Mouse (Mus musculus): Measurements from ENCODE around the gene Eln. TPM values are rescaled to one million over a fixed set of nuclear protein-coding genes. Genes with fewer than 3 reads are reported as not detected.
A peak's percentile ranks its signal among the peaks of the same experiment; 100 is the strongest.

The Eln gene
- 100 to 1,000 TPM; 199 to 219 TPM for total RNA-seq (2021)
- long read RNA-seq, experiment 1, transcript Eln-201 (37 exons, 3,853 nt) = major isoform, 104 of 181 reads
- long read RNA-seq, experiment 1, partial matches to known transcripts = 42 of 181 reads
- long read RNA-seq, experiment 1, other reads (novel, unspliced or antisense) = 33 of 181 reads
- long read RNA-seq, experiment 2, transcript Eln-201 (37 exons, 3,853 nt) = major isoform, 58 of 130 reads
- long read RNA-seq, experiment 2, partial matches to known transcripts = 50 of 130 reads
- long read RNA-seq, experiment 2, other reads (novel, unspliced or antisense) = 22 of 130 reads

DNA sequence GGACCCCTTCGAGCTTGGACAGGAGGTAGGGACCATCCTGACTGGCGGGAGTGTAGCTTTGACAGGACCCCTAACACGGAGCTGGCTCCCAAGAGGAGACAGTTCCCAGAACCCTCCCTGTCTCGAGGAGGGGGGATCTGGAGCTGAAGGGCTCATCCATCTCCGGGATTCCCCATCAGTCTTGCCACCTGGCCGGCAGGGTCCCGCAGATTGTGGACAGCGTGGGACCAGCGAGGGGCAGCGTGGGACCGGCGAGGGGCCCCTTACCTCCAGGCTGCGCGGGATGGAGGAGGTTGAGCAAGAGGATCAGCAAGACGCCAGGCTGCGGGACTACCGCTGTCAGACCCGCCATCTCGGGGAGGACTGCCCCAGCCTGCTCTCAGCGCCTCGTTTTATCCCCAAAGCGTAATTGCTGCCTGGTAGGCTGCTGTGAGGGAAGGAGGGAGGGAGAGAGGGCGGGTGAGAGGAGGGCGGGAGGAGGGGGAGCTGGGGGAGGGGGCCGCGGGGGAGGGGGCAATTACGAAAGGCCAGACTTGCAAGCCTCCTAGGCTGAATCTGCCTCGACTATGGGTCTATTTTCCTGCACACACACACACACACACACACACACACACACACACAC lies at the start of gene Eln:
Gene Eln, minus strand, starts transcription at position 434 of the 622 bp plus-strand sequence.
- DNase-seq = peak; percentile 52

DNA sequence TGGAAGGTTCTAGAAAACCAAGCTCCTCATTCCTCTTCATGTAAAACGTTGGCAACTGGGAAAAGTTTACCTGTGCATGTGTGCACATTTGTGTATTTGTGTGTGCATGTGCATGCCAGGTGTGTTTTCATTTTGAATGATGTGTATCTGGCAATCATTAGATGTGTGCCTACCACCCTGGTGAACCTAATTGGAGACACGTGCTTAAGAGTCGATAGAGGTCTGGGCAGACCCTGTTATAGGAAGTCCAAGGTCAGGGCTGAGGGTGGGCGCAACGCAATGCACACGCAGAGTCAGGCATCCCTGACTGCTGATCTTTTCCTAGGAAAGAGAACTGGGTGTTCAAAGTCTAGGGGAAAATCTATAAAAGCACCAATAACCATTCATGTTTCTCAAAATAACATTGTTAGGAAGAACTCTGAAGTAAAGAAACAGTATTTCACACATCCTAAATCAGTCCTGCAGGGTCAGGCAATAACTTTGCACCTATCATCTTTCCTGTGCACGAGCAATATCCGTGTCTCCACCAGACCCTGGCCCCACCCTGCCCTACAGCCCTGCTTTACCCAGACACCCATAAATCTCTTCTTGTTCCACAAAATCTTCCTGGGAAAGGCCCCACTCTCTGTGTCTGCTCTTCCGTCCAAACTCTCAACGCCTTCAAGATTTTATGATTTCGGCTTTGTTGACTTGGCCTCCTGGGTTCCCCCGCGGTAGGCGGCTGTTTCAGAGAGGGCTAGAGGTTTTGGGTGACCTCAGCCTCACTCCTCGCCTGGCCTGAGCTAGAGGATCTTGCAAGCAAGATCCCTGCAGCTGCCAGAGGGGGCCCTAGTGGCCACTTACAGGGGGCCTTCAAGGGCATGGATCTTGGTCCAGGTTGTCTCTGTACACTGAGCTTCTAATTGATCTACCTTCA lies 43.2 kb upstream of the Eln start:
- peak; percentile 22 for DNase-seq

DNA sequence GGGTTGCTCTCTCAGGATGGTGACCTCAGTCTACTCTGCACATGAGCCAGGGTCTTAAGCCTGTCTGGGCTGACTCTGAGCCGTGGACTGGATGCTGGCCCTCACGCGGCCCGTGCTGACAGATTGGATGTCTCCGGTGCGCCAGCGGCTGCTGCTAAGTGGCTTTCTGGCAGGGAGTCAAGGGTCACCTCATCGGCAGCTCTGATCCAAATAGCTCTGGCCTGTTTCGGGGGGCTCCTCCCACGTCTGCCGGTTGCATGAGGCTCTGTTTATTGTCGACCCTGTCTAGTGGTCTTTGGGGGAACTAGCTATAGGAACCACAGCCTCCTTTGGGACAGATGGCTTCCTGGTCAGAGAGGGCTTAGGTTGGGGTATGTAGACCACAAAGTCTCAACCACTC lies 41.1 kb upstream of the Eln start:
- peak; percentile 61 for DNase-seq

DNA sequence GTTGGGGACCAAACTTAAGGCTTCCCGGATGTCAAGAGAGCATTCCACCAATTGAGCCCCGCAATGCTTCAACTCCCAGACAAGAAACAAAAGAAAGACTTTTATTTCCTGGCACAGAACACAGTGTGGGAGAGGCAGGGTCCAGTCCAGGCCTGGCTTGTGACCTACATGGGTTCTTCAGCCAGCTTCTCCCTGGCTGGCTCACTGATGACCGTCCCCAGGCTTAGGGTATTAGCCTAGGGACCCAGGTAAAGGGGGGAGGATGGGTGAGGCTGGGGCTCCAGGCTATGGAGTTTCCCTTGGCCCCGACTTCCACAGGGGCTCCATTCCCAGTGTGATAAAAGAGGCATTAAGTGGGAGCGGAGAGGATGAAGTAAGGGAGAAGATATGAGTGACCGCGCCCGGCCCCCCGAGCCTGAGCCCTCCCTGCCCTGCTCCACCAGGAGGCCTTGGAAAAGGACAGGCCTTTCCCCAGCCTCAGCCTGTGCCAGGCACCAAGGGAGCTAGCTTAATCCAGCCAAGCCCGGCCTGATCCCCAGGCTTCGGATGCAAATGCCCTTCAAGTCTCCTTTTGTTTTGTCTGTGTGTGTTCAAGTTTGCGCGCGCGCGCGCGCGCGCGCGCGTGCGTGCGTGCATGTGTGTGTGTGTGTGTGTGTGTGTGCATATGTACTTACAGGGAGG lies 38.7 kb upstream of the Eln start:
- peak; percentile 25 for DNase-seq

DNA sequence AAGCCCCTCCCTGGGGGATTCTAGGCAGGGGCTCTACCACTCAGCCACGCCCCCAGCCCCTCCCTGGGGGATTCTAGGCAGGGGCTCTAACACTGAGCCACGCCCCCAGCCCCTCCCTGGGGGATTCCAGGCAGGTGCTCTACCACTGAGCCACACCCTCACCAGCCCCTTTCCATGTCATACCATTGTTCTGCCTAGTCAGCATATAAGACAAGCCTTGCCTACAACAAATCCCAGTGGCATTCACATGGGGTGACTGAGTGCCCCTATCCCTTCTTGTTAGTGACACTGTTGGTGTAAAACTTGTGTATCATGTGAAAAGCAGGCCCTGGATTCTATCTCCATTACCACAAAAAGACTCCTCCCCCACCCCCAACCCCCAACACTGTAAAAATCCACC lies 36.7 kb upstream of the Eln start:
- DNase-seq = no peak

DNA sequence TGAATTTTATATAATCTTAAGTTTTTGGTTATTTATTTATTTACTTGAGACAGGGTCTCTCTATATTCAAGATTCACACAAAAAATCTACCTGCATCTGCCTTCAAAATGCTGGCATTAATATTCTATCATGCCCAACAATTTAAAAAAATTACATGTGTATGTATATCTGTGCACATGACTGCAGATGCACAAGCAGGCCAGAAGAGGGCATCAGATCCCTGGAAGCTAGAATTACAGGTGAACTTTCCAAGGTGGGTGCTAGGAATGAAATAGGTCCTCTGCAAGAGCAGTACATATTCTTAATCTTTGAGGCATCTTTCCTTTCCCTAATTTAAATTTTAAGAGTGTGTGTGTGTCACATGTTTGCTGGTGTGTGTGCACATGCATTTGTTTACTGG lies 33.8 kb upstream of the Eln start:
- DNase-seq = no peak

DNA sequence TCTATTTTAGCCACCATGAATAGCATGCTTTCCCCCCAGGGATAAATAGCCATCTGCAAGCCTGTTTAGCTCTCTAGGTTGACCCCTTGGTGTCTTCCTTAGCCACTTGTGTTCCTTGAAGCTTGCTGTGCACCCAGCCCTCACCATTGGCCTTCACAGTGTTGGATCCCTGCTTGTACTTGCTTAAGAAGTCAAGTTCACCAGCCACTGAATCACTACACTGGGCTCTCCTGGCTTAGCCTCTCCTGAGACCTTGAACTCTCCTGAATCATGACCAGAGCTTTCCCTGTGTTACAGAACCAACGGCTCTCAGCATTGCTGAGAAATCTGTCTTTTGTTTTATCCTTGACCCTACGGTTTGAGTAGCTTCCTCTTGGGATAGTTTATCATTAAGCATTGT lies 33.0 kb upstream of the Eln start:
- no peak for DNase-seq

DNA sequence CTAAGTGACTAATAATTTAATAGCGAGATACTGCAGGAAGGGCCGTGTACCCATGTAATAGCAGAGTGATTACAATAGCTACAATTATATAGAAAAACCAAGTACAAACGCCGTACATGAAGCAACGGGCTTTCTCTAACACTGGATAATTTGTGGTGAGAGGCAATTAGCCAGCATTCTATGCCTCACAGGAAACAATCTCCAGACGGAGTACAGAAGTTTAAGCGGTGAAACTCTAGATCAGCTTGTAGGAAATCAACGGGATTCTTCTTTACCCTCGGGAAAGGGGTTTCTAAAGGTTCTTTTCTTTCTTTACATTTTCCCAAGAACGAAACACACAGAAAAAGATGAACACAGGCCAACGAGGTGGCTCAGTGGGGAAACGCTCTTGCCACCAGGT lies 29.4 kb upstream of the Eln start:
- DNase-seq = no peak

DNA sequence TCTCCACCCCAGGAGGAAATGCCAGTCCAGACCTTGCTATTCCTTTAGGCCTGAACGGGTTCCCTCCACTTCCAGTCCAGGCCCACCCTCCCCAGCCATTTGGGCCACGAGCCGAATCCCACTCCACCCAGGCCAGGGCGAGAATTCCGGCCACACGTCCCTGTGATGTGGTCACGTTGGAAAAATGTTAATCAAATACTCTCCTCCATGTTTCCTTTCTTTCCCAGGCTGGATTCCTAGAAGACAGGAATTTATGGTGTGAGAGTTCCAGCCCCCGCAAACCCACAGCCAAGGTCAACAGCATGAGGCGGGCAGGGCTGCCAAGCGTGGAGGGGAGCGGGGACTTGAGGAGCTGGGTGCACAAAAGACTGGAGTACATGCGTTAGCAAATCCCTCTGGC lies 25.4 kb upstream of the Eln start:
- DNase-seq = no peak

DNA sequence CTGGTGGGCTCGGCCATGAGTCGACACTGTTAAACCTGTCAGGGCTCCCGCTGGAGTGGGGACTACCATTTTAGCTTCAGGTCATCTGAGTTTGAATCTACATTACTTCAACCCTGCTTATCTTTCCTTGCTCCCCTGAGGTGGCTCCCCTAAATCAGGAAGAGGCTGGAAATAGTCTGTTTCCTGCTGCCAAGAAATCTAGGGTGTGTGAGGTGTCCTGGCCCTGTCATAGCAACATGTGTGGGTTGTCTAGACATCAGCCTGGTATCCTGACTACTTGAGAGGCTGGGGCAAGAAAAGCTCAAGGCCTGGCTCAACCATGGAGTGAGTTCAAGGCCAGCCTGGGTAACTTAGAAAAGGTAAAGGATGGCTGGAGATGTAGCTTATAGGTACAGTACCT lies 24.6 kb upstream of the Eln start:
- no peak for DNase-seq

DNA sequence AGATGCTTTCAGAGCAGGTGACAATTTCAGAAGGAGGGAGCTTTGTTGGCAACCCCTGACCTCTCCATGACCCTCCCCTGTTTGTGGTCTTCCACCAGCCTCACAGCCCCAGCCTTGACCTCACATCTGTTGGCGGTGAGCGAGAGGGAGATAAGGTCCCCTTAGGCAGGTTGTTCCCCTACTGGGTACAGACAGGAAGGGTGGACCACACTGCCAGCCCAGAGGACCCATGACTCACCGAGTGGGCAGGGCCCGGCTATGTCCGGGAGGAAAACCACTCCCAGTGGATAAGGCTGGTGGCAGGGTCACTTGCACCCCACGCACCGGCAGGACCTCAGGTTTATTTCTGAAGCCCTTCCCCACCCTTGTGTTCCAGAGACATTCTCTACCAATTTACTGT lies 22.1 kb upstream of the Eln start:
- DNase-seq = no peak

DNA sequence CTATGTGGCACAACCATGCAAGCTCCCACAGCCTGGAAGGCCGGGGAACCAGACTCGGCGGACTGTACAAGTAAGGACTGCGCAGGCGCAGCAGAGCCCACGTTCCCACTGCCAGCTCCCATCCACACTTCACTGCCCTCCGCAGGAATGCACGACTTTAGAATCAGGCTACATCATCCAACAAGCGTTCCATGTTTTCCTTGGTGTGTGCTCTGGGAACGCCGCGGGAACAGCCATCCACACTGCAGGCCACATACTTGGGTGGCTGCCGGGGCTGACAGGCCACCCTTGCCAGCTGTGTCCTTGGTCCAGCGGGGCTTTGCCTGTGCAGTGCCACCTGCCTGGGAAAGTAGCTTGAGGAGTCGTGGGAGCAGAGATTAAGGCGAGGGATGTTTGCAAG lies 18.3 kb upstream of the Eln start:
- peak; percentile 51 for DNase-seq

DNA sequence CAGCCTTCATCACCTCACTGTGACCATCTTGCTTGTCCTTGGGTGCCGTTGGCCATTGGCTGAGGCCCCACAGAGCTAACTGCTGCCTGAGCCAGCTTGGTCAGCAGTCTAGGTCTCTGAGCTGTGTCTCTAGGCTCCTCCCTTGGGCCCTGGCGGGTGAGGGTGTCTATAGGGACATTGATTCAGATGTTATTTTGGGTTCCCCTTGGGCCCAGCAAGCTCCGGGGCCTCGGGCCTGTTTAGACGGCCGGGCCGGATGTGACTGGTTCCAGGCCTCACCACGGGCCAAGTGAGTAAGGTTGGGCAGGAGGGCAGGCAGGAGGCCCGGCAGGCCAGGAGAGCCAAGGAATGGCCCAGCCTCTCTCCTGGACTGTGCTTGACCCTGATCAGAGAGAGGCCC lies 16.2 kb upstream of the Eln start:
- peak; percentile 44 for DNase-seq

DNA sequence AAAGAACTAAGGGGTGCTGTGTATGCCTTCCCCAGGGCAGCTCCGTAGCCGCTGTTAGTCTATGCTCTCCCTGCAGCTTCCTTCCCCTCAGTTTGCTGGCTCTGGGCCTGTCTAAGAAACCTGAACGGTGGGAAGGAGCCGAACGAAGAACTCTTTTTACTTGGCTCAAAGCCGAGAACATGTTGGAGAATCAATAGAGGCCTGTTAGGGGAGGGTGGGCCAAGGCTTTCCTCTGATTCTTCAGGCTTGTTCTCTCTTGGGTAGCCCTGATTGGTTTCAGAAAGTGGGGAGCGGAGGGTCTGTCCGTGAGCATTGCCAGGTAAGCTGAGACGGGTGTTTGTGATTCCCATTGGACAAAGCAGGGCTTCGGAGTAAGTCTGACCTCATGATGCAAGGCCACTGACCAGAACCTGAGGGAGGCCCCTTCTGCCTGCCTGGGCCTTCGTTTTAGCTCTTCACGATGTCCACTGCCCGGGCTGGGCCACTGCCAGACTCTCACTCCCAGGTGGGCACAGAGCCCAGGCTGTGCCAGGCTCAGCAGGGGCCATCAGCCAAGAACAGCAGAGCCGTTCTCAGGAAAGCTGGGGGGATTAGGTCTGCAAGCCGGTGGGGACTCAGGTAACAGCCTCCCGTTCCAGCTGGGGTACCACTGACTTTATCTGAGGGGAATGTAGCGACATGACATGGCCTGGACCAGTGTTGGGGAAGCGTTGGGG lies 14.4 kb upstream of the Eln start:
- DNase-seq = peak; percentile 72

DNA sequence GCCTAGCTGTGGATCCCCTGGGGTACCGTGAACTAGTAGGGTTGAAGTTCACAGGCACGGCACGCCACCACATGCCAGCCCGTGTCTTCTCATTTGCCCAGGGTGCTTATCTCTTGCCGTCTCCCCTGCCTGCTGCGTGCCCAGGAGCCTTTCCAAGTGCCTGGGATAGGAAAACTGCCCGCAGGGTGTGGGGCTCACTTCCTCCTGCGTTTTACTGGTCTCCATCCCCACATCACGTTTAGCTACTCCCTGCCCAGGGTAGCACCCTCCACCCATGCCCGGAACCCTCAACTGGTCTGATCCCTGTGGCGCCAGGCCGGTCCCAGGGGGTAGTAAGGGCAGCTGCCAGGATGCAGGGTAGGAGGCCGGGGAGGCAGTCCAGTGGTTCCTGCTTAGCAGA lies 8.9 kb upstream of the Eln start:
- DNase-seq = no peak

DNA sequence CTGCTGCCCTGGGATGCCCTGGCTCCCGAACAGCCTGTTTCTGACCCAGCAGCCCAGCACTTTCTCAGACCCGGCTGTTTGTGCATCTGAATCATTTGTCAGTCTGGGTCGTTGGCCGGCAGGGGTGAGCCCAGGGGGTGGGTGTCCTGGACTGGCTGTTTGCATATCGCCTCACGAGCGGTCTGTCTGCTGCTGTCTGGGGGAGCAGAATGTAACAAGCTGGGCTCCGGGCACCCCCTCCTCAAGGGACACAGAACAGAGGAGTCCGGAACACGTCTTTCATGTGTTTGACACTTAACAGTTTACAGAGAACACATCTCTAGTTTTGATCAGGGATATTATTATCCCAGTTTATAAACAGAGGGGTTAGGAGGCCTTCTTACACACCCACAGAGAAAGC lies 7.0 kb upstream of the Eln start:
- DNase-seq = no peak

DNA sequence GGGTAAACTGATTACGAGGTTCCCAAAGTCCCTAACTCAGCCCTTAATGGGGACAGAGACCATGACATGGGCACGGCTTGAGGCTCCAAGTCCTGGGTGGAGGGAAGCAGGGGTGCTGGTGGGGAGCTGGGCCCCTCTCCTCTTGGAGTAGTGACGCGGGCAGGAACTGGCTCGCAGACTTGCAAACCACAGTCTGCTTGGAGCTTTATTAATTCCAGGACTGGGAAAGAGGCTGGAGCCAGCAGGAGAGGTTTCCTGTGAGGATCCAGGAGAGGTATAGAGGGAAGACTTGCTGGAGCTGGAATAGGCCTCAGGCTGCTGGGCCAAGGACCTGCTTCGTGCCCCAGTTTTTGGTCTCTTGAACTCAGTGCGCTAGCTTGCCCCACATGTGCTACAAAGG lies 3.3 kb upstream of the Eln start:
- no peak for DNase-seq

DNA sequence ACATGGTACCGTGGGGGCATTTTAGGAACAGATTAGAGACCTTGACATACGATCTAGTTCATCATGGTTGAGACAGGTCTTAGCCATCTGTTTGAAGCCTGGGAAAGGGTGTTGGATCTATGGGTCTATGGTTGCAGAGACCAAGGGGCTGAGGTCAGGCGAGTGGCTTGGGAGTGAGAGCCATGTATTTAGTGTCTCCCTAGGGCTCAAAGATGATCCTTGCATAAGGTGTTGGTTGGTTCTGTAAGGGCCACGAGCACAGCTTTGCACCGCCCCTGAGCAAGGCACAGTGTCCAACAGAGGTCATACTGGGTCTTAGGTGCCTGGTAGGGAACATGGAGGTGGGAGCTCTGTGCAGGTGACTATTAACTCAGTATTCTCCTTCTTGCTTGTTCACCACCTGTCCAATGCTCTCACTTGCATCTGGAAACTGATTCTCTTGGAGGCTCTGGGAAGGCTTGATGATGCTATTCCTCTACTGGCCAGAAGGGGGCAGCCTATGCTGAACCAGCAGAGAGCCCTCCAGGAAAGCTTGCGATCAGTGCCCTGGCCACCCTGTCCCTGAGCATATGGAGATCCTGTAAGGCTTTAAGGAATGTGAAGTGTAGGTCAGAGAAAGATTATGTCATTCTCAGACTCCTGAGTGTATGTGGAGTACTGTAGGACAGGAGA lies 960 bp upstream of the Eln start:
- peak; percentile 63 for DNase-seq

DNA sequence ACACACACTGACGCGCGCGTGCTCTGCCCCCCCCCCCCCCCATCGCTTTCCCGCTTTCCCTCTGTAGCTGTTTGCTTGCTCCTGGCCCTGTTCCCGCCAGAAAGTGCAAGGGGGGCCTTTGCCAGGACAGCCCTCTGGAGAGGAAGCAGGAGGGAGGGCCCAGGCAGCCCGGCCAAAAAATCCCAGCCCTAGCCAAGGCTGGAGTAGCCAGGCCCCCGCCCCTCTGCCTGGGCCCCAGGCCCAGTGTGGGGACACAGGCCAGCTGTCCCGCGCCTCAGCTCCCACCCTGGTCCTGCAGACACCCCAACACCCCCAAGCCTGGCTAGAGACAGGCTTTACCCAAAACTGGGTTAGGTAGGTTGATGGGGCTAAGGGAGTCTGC lies 380 bp upstream of the Eln start:
- peak; percentile 88 for DNase-seq

DNA sequence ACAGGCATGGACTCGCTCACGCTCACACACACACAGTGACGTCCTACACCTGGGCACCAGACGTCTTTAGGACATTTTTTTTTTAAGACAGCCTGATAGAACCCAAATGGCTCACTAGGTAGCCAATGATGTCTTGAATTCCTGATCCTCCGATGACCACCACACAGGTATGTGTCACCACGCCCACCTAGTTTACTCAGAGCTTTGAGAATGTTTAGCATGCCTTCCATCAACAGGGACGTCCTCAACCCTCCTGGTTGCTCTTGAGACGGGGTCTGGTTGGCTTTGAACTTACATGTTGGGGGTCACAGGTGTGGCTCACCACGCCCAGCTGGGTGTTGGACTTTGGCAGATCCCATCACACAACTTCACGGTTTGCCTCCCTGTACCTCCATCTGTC lies 922 bp downstream of the Eln start:
- DNase-seq = no peak

DNA sequence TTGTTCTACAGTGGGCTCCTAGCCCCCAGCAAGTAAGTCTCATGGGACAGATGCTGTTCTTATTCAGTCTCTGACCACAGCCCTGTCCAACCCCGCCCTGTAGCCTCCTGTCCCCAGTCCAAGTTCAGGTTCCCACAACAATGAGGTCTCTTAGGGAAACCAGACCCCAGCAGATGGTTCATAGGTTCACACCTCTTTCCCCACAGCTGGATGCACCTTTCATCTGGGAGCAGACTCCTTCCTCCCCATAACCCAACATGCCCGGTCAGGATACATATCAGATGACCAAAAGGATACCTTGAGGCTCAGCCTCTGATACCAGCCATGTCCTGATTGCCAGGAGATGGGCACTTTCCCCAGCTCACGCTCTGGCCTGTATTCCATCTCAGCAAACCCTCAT lies 1.3 kb downstream of the Eln start:
- DNase-seq = no peak

DNA sequence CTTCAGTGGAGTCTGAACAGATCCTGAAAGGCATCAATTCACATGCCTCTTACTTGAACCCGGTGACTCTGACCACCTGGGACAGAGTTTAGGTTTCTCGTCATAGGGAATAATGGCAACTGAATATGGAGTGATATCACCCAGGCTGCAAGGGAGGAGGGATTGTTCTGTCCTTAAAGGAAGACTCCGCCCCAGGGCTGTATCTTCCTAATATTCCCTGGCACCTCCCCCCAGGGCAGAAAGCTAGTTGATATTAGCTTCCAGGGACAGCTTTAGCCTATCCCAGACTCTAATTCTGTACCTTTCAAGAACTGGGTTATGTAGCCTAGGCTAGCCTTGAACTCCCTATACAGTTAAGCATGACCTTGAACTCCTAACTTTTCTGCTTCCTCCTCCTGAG lies 2.1 kb downstream of the Eln start:
- no peak for DNase-seq

Data from gastrocnemius, postnatal 10 days (tissue).